10 mouse cellular contexts compared by ENCODE assay signal in genomic region chr8:120847735-120848134, GRCm38 (mm10).
A peak's percentile ranks its signal among the peaks of the same experiment; 100 is the strongest.
DNase-seq lines count a peak whose midpoint lies in the region; ATAC-seq and TF ChIP-seq lines count a peak whose summit lies in the region.
"Had no signal": no experiment of that assay in that cellular context is flagged by ENCODE, and none has a peak within 500 bp of the region (broad histone marks: within the 10 kb centered on the region; RNA-seq: fewer than 3 reads in every experiment).

No protein-coding gene starts in this region.

- peaks cover 69% of the 10 kb centered on the region for H3K27me3 ChIP-seq in kidney, embryonic 15.5 days
- no peaks in the 10 kb centered on the region for H3K27me3 ChIP-seq in hindbrain, embryonic 16.5 days (replicated peaks; ENCODE audit: control insufficient read depth, insufficient read depth, low read length)
- no peaks in the 10 kb centered on the region for H3K27me3 ChIP-seq in midbrain, postnatal 0 days (ENCODE audit: insufficient read depth, low read length)

- no peak for DNase-seq in kidney, adult 11 months
- DNase-seq in embryo, embryonic 10 days (ENCODE audit: low spot score) = peak; percentile 48
- DNase-seq in midbrain, postnatal 0 days (ENCODE audit: low spot score) = peak; percentile 44
- no peak for DNase-seq in cerebellum, adult 11 months
- no peak for DNase-seq in thymus, postnatal 14 days
- no peak for DNase-seq in urinary bladder, adult 2 months (ENCODE audit: low spot score)
- DNase-seq: thymus, adult 18-20 months had no signal

- H3K36me3 ChIP-seq in kidney, embryonic 15.5 days = no peaks in the 10 kb centered on the region
- H3K36me3 ChIP-seq in hindbrain, embryonic 16.5 days (ENCODE audit: control insufficient read depth, insufficient read depth, low read length) = no peaks in the 10 kb centered on the region
- H3K36me3 ChIP-seq in midbrain, postnatal 0 days (ENCODE audit: insufficient read depth, low read length) = no peaks in the 10 kb centered on the region

- peak overlapping the region; percentile 35; the same call in 1 of the 2 replicates for H3K4me2 ChIP-seq in kidney, embryonic 15.5 days
- peak overlapping the region; percentile 39 for H3K4me2 ChIP-seq in hindbrain, embryonic 16.5 days (ENCODE audit: low read length)
- H3K4me2 ChIP-seq in midbrain, postnatal 0 days (ENCODE audit: low read depth, low read length, poor library complexity, severe bottlenecking) = 0 out of 2 replicates have a peak overlapping the region, but pooled peaks have one; percentile 20

- H3K9me3 ChIP-seq in kidney, embryonic 15.5 days (replicated peaks) = no peaks in the 10 kb centered on the region
- no peaks in the 10 kb centered on the region for H3K9me3 ChIP-seq in hindbrain, embryonic 16.5 days (ENCODE audit: control insufficient read depth, low read length)
- H3K9me3 ChIP-seq in midbrain, postnatal 0 days (ENCODE audit: low read length) = no peaks in the 10 kb centered on the region

- H3K27ac ChIP-seq in kidney, embryonic 15.5 days = no peak overlapping the region
- H3K27ac ChIP-seq in hindbrain, embryonic 16.5 days (ENCODE audit: low read depth, low read length) = no peak overlapping the region
- H3K27ac ChIP-seq in midbrain, postnatal 0 days (ENCODE audit: low read depth, low read length) = no peak overlapping the region

- no peak overlapping the region for H3K4me3 ChIP-seq in kidney, embryonic 15.5 days (replicated peaks)
- H3K4me3 ChIP-seq in hindbrain, embryonic 16.5 days (ENCODE audit: low read length) = no peak overlapping the region
- no peak overlapping the region for H3K4me3 ChIP-seq in midbrain, postnatal 0 days (ENCODE audit: low read depth, low read length)
- H3K4me3 ChIP-seq: myocyte had no signal

- TF ChIP-seq CTCF in midbrain, postnatal 0 days (IDR thresholded peaks at IDR 0.05) = no peak

- 0 out of 2 replicates have a peak, but pooled peaks have one; percentile 62 for ATAC-seq in kidney, embryonic 15.5 days (replicated peaks; ENCODE audit: low FRiP score)
- ATAC-seq in hindbrain, embryonic 16.5 days = peak; percentile 60; the same call in 1 of the 2 replicates
- ATAC-seq in midbrain, postnatal 0 days (ENCODE audit: low FRiP score) = no peak

- H3K9ac ChIP-seq in kidney, embryonic 15.5 days = no peak overlapping the region
- H3K9ac ChIP-seq in hindbrain, embryonic 16.5 days (ENCODE audit: low read depth, low read length) = peak overlapping the region; percentile 35; the same call in 1 of the 2 replicates
- H3K9ac ChIP-seq in midbrain, postnatal 0 days (replicated peaks; ENCODE audit: low read length, poor library complexity, severe bottlenecking) = no peak overlapping the region

- 2% methylated on average over 13 of the region's 14 CpGs for WGBS in kidney, embryonic 15.5 days
- WGBS in hindbrain, embryonic 16.5 days = 18% methylated on average over 14 of the region's 14 CpGs
- 9% methylated on average over 13 of the region's 14 CpGs for WGBS in midbrain, postnatal 0 days

- peaks cover 14% of the 10 kb centered on the region for H3K4me1 ChIP-seq in kidney, embryonic 15.5 days
- peaks cover 10% of the 10 kb centered on the region for H3K4me1 ChIP-seq in hindbrain, embryonic 16.5 days (ENCODE audit: control insufficient read depth, insufficient read depth, low read depth, low read length)
- H3K4me1 ChIP-seq in midbrain, postnatal 0 days (ENCODE audit: insufficient read depth, low read length) = peaks cover 3% of the 10 kb centered on the region; the same call in 1 of the 2 replicates

Comparison
In these comparisons a context has a peak if more than half of its experiments do, and no peak if none do; other contexts are left out.
1. DNase-seq: peak in embryo, embryonic 10 days (single experiment) and midbrain, postnatal 0 days (single experiment); none in kidney, adult 11 months (single experiment), cerebellum, adult 11 months (single experiment), thymus, postnatal 14 days (single experiment) and urinary bladder, adult 2 months (single experiment).
2. Peak in every context shown above with its lines, with median percentiles within 50 percentile points of each other: H3K4me2 ChIP-seq.